Mouse (Mus musculus) limb, embryonic 14.5 days (tissue): ENCODE data around the gene Bcl6b. TPM values are rescaled to one million over a fixed set of nuclear protein-coding genes. Genes with fewer than 3 reads are reported as not detected.

Experiments used
- ATAC-seq: fragments of 200-750 bp; cut with Nextera tagmentation; 2 replicates; pipeline ENCODE4 v1.8.0; 2017; ENCODE audit warnings: low read depth, moderate number of reproducible peaks, moderate TSS enrichment; ENCODE audit not compliant: low FRiP score
- DNase-seq: peaks from one replicate; pipeline ENCODE4 v3.0.0-alpha.2; 2015; ENCODE audit warnings: low spot score
- H3K27ac ChIP-seq: fragments of 300-500 bp; sonication (generic); replicated peaks from 2 replicates; pipeline ENCODE4 v1.5.1; 2014; ENCODE audit warnings: low read depth, mild to moderate bottlenecking, low read length, moderate library complexity, mixed read lengths
- H3K27me3 ChIP-seq: fragments of 300-500 bp; sonication (generic); 2 replicates; pipeline ENCODE4 v1.6.1; 2014; ENCODE audit warnings: low read length, mixed read lengths; ENCODE audit not compliant: control insufficient read depth, insufficient read depth
- H3K36me3 ChIP-seq: fragments of 300-500 bp; sonication (generic); 2 replicates; pipeline ENCODE4 v1.6.1; 2014; ENCODE audit warnings: mild to moderate bottlenecking, low read length, moderate library complexity, mixed read lengths; ENCODE audit not compliant: control insufficient read depth, insufficient read depth
- H3K4me1 ChIP-seq: fragments of 300-500 bp; sonication (generic); 2 replicates; pipeline ENCODE4 v1.6.1; 2014; ENCODE audit warnings: antibody characterized with exemption, low read length, mixed read lengths; ENCODE audit not compliant: control insufficient read depth, insufficient read depth
- H3K4me2 ChIP-seq: fragments of 300-500 bp; sonication (generic); replicated peaks from 2 replicates; pipeline ENCODE4 v1.6.1; 2014; ENCODE audit warnings: low read depth, mild to moderate bottlenecking, low read length, moderate library complexity; ENCODE audit not compliant: severe bottlenecking
- H3K4me3 ChIP-seq: fragments of 300-500 bp; sonication (generic); replicated peaks from 2 replicates; pipeline ENCODE4 v1.5.1; 2014; ENCODE audit warnings: low read length
- H3K9ac ChIP-seq: fragments of 300-500 bp; sonication (generic); 2 replicates; pipeline ENCODE4 v1.6.1; 2014; ENCODE audit warnings: mild to moderate bottlenecking, low read depth, low read length, moderate library complexity; ENCODE audit not compliant: severe bottlenecking
- H3K9me3 ChIP-seq: fragments of 300-500 bp; sonication (generic); 2 replicates; pipeline ENCODE4 v1.6.1; 2016; ENCODE audit warnings: low read length; ENCODE audit not compliant: control insufficient read depth
- POLR2A ChIP-seq: fragments of 200-500 bp; IDR thresholded peaks from 2 replicates; pipeline ENCODE4 v1.8.0; 2012; ENCODE audit warnings: inconsistent platforms, mild to moderate bottlenecking, moderate library complexity, borderline replicate concordance; ENCODE audit not compliant: insufficient read depth, insufficient read length; ENCODE audit errors: extremely low read depth
- WGBS: fragments of 180-500 bp; shearing (Covaris S2); extraction: QIAGEN DNeasy Blood & Tissue Kit; methylation state at CpG from one replicate; pipeline ENCODE4 v1.1.7; 2014; 5-methylcytosine and 5-hydroxymethylcytosine counted together
- polyA plus RNA-seq, 2 experiments: library from polyadenylated mRNA; depleted of rRNA in 1 of 2; stranded (reverse) in 1 of 2; unstranded in 1 of 2; fragments of >200 nt; fragmentation: Nextera tagmentation in 1 of 2; extraction: Ambion mirVana in 1 of 2; gene quantifications; 2 replicates each; pipeline versions ENCODE4 v1.2.1 to v1.2.3; 2012 to 2014

Bcl6b gene
- polyA plus RNA-seq, 2 experiments, result 12.2 TPM

DNA sequence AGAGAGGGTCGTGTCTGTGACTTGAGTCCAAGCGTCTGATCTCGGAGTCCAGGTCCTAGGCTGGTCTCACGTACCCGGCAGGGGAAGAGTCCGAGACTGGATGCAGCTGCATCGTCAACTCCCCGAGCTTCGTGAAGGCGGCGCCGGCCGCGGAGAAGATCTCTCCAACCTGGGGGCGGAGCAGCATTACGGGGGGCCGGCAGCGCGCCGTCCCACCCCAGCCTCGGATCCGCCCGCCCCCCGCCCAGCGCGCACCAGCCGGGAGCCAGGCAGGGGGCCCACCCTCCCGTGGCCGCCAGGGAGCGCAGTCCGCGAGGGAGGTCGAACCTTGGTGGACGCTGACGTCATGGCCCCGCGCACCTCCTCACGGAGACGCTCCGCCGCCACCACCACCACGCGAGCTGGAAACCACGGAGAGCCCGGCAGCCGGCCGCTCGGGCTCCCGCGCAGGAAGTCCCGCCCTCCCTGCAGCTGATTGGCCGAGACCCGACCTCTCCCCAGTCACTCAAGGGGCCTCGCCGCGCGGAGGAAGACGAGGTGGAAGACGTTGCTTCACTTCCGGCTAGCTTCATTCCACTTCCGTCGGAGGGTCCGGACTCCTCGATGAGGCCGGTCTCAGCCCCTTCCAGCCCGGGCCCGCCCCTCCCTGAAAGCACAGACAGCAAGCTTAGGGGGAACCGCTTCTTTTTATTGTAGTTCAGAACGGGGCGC, 8.0 kb upstream of the Bcl6b start, which contains the start of gene 0610010K14Rik:
Gene 0610010K14Rik (minus strand): TSS at position 458 of the 711 bp plus-strand sequence.
- TF ChIP-seq POLR2A, result peak; percentile 83; the same call in 1 of the 2 replicates
- H3K9me3 ChIP-seq, result no peaks in the 10 kb centered on the region
- WGBS, result under 1% methylated on average over 56 of the region's 70 CpGs
- no peaks in the 10 kb centered on the region for H3K27me3 ChIP-seq
- peak within 1 kb of the TSS; percentile 75 for H3K9ac ChIP-seq
- peak; percentile 93 for ATAC-seq
- H3K4me3 ChIP-seq, result peak within 1 kb of the TSS; percentile 67
- peak within 1 kb of the TSS; percentile 82 for H3K27ac ChIP-seq
- peak within 1 kb of the TSS; percentile 88 for H3K4me2 ChIP-seq
- peak; percentile 95 for DNase-seq
- H3K4me1 ChIP-seq, result peaks cover 31% of the 10 kb centered on the region
- H3K36me3 ChIP-seq, result peaks cover 21% of the 10 kb centered on the region

DNA sequence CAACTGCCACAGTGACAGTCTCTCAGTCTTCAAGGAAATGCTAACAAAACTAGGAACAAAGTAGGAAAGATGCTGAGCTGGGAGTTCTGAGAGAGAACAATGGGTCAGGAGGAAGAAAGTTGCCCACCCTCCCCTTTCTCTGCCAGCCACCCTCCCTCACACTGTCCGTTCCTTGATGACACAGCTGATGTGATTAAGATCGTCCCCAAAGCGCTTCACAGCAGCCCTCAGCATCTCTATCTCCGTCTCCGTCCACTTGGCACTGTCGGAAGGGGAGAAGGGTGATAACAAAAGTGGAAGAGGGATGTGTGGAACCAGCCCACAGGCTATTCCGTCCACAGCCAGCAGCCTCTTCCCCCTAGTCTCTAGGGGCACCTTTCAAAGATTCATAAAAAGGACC, 7.1 kb upstream of the Bcl6b start:
- DNase-seq (no peak), ATAC-seq (no peak)
- peak overlapping the region; percentile 67 for H3K4me3 ChIP-seq
- H3K4me2 ChIP-seq, result peak overlapping the region; percentile 88
- peaks cover 31% of the 10 kb centered on the region for H3K4me1 ChIP-seq
- TF ChIP-seq POLR2A, result no peak
- H3K9me3 ChIP-seq, result no peaks in the 10 kb centered on the region
- peak overlapping the region; percentile 75 for H3K9ac ChIP-seq
- H3K36me3 ChIP-seq, result peaks cover 21% of the 10 kb centered on the region
- no peaks in the 10 kb centered on the region for H3K27me3 ChIP-seq
- H3K27ac ChIP-seq, result peak overlapping the region; percentile 82; the same call in 1 of the 2 replicates
- 55% methylated on average over 7 of the region's 7 CpGs for WGBS

DNA sequence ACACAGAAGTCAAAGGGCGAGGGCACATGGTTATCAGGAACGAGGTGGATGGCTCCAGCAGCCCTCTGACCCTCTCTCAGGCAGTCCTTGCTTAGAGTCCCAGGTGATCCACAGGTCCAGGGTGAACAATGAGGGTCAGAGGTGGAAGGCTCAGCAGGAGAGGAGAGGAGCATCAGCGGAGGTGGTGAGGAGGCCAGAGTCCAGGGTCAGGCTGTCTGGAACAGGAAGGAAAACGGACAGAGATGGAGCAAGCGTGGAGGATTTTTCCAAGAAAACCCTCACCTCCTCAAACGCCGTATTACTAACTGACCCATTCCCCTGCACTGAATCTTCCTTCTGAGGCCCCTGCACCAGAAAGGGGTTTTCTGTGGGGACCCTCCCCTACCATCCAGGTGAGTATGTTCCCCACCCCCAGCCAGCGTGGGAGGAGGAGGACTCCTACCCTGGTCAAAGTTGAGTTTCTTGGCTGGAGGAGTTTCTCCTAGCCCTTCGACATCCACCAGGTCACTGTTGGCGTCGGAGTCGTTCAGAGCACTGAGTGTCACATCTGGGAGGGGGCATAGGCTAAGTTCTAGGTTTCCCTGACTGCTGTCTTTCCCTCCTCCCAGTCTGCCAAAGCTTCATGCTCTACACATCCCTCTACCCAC, 5.8 kb upstream of the Bcl6b start:
- Histone ChIP-seq H3K27me3 (peaks cover under 1% of the 10 kb centered on the region; the same call in 1 of the 2 replicates), H3K27ac (no peak overlapping the region), H3K4me3 (no peak overlapping the region), H3K9me3 (no peaks in the 10 kb centered on the region), H3K36me3 (peaks cover 21% of the 10 kb centered on the region), H3K4me2 (no peak overlapping the region), H3K9ac (no peak overlapping the region), H3K4me1 (peaks cover 28% of the 10 kb centered on the region)
- 94% methylated on average over 12 of the region's 12 CpGs for WGBS
- TF ChIP-seq POLR2A, result no peak
- ATAC-seq, result no peak
- no peak for DNase-seq

DNA sequence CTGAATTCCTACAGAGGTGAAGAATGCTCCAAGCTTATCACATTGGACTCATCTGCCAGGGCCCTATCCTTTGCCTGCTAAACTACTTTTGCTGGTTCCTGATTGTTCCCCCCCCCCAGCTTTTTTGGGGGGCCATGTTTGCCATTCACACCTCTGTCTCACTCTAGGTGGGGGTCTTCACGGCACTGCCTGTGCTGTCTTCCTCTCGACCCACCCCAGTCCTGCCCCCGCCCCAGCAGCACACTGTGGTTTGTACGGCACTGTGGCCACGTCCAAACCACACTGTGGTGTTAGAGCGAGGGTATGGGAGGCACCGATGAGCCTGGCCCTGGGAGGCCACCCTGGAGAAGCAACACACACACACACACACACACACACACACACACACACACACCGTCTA, 4.9 kb upstream of the Bcl6b start:
- H3K9me3 ChIP-seq, result no peaks in the 10 kb centered on the region
- H3K9ac ChIP-seq, result no peak overlapping the region
- no peak for TF ChIP-seq POLR2A
- H3K36me3 ChIP-seq, result peaks cover 21% of the 10 kb centered on the region
- peaks cover 29% of the 10 kb centered on the region for H3K4me1 ChIP-seq
- no peak overlapping the region for H3K4me3 ChIP-seq
- 89% methylated on average over 8 of the region's 8 CpGs for WGBS
- no peak for DNase-seq
- H3K4me2 ChIP-seq, result no peak overlapping the region
- H3K27me3 ChIP-seq, result peaks cover 9% of the 10 kb centered on the region
- no peak for ATAC-seq
- no peak overlapping the region for H3K27ac ChIP-seq

DNA sequence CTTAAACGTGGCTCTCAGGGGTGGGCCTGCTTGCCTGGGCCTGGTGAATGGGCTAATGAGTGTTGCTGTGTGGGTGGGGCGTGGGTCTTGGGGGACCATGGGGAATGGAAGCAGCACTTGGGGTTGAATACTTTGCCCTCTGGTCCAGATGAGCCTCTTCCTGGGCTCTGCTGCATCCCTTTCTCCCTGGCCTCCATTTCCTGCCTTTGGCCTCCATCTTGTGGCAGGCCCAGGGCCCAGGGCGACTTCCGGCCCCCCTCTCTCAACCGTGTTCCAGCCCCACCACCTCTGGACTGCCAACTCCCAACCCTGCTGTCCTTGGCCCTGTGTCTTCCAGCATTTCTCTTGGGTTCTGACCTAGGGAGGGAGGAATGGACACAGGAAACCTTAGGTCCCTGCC, 4.4 kb upstream of the Bcl6b start:
- Histone ChIP-seq H3K9ac (no peak overlapping the region), H3K4me2 (no peak overlapping the region), H3K4me3 (no peak overlapping the region), H3K4me1 (peaks cover 28% of the 10 kb centered on the region), H3K27ac (no peak overlapping the region), H3K27me3 (peaks cover 13% of the 10 kb centered on the region), H3K36me3 (peaks cover 21% of the 10 kb centered on the region), H3K9me3 (no peaks in the 10 kb centered on the region)
- TF ChIP-seq POLR2A, result no peak
- DNase-seq (no peak), ATAC-seq (no peak)
- WGBS, result 55% methylated on average over 5 of the region's 5 CpGs
